Mouse (Mus musculus) ES-E14 (cell line): ENCODE results near the gene Tmed9.

Source experiments
- CHD2 ChIP-seq: IDR thresholded peaks from 2 replicates; pipeline ENCODE4 v1.6.1; 2014; ENCODE audit warnings: mild to moderate bottlenecking, low read depth, low read length, inconsistent platforms
- HCFC1 ChIP-seq: IDR thresholded peaks from 2 replicates; pipeline ENCODE4 v1.6.1; 2012; ENCODE audit warnings: low read length, inconsistent platforms, borderline replicate concordance; ENCODE audit not compliant: insufficient read depth
- MAFK ChIP-seq: IDR thresholded peaks from 2 replicates; pipeline ENCODE4 v1.6.1; 2014; ENCODE audit warnings: mild to moderate bottlenecking, low read depth, low read length, inconsistent platforms; ENCODE audit not compliant: insufficient read depth
- ZC3H11A ChIP-seq: IDR thresholded peaks from 2 replicates; pipeline ENCODE4 v1.6.1; 2012; ENCODE audit warnings: low read depth, mild to moderate bottlenecking, inconsistent platforms, low read length, borderline replicate concordance

- TF ChIP-seq CHD2, result no peak
- TF ChIP-seq ZC3H11A, result no peak
- TF ChIP-seq MAFK, result no peak
- no peak for TF ChIP-seq HCFC1
Observed at GRCm38 (mm10) chr13:55567949-55568348, 5.6 kb upstream of the Tmed9 start.
